Mouse (Mus musculus) frontal cortex, postnatal 14 days (tissue): ENCODE measurements around the gene Sema3c.
"Not testable (repeated sequence)": the region's sequence is repeated elsewhere in the genome, so short reads cannot be mapped to it uniquely, and the experiment has no call there.

Source experiments
- DNase-seq, 2 experiments: peaks; one replicate each; pipeline ENCODE4 v3.0.0; 2022; ENCODE audit warnings: low spot score in 2 of 2

Gene Sema3c

GRCm38 (mm10) chr5:17573694-17574380, at the start of gene Sema3c:
Gene Sema3c, plus strand, starts transcription at chr5:17574281.
- no peak for DNase-seq

- DNase-seq, result not testable (repeated sequence)
These were observed 42.9 kb upstream of the Sema3c start for GRCm38 (mm10) chr5:17531165-17531564.

GRCm38 (mm10) chr5:17543141-17543540, 30.9 kb upstream of the Sema3c start:
- DNase-seq, result no peak

GRCm38 (mm10) chr5:17544904-17545449, 29.1 kb upstream of the Sema3c start:
- DNase-seq, result no peak

GRCm38 (mm10) chr5:17551693-17552092, 22.4 kb upstream of the Sema3c start:
- DNase-seq, result no peak

- DNase-seq, result no peak
These were observed 18.0 kb upstream of the Sema3c start for GRCm38 (mm10) chr5:17556073-17556473.

- no peak for DNase-seq
These were observed 17.3 kb upstream of the Sema3c start for GRCm38 (mm10) chr5:17556715-17557265.

- no peak for DNase-seq
These were observed 2.5 kb upstream of the Sema3c start for GRCm38 (mm10) chr5:17571571-17571970.

- peak; percentile 16 to 30 for DNase-seq
These were observed 517 bp downstream of the Sema3c start for GRCm38 (mm10) chr5:17574413-17575182.

- DNase-seq, result no peak
These were observed 1.1 kb downstream of the Sema3c start for GRCm38 (mm10) chr5:17575183-17575495.

GRCm38 (mm10) chr5:17576069-17576468, 2.0 kb downstream of the Sema3c start:
- no peak for DNase-seq

GRCm38 (mm10) chr5:17582047-17582515, 8.0 kb downstream of the Sema3c start:
- no peak for DNase-seq

GRCm38 (mm10) chr5:17584299-17584945, 10.3 kb downstream of the Sema3c start:
- DNase-seq, result no peak

- no peak for DNase-seq
These were observed 12.6 kb downstream of the Sema3c start for GRCm38 (mm10) chr5:17586518-17587210.

- DNase-seq, result no peak
These were observed 17.8 kb downstream of the Sema3c start for GRCm38 (mm10) chr5:17591908-17592307.

- no peak for DNase-seq
These were observed 27.6 kb downstream of the Sema3c start for GRCm38 (mm10) chr5:17601700-17602099.

GRCm38 (mm10) chr5:17620619-17621018, 46.5 kb downstream of the Sema3c start:
- no peak for DNase-seq

- no peak for DNase-seq
These were observed 48.5 kb downstream of the Sema3c start for GRCm38 (mm10) chr5:17622564-17622963.

GRCm38 (mm10) chr5:17628606-17629005, 54.5 kb downstream of the Sema3c start:
- no peak for DNase-seq

GRCm38 (mm10) chr5:17629599-17629998, 55.5 kb downstream of the Sema3c start:
- DNase-seq, result no peak

- DNase-seq, result no peak
These were observed 65.4 kb downstream of the Sema3c start for GRCm38 (mm10) chr5:17639519-17639918.
